Mouse (Mus musculus): ENCODE measurements around the gene Slc37a4.
A peak's percentile ranks its signal among the peaks of the same experiment; 100 is the strongest.

- TF ChIP-seq POLR2A (IDR thresholded peaks at IDR 0.05; ENCODE audit: insufficient read depth, low read depth, low read length) (no peak), CTCF (IDR thresholded peaks at IDR 0.05) (no peak), EP300 (IDR thresholded peaks at IDR 0.05; ENCODE audit: insufficient read depth, low read depth, low read length) (0 out of 2 replicates have a peak, but pooled peaks have one; percentile 45)
Observed at GRCm38 (mm10) chr9:44401081-44401480, 4.4 kb downstream of the Slc37a4 start.
